Mouse (Mus musculus) cerebellum, adult 2 months (tissue): ENCODE measurements around the gene Plekha5. TPM values are rescaled to one million over a fixed set of nuclear protein-coding genes. Genes with fewer than 3 reads are reported as not detected.

Experiments
- DNase-seq, 2 experiments: peaks; one replicate each; pipeline ENCODE4 v3.0.0; 2021
- H3K27ac ChIP-seq: fragments of 200-500 bp; 2 replicates; pipeline ENCODE4 v1.5.1; 2012; ENCODE audit warnings: low read length, control low read depth, inconsistent platforms; ENCODE audit not compliant: insufficient read depth
- H3K27me3 ChIP-seq: fragments of 200-500 bp; 2 replicates; pipeline ENCODE4 v1.6.1; 2012; ENCODE audit warnings: inconsistent platforms, mild to moderate bottlenecking, low read length, moderate library complexity; ENCODE audit not compliant: control insufficient read depth, insufficient read depth
- H3K4me1 ChIP-seq: fragments of 200-500 bp; 2 replicates; pipeline ENCODE4 v1.6.1; 2011; ENCODE audit warnings: low read length; ENCODE audit not compliant: control insufficient read depth, insufficient read depth
- H3K4me3 ChIP-seq: fragments of 200-500 bp; replicated peaks from 2 replicates; pipeline ENCODE3; 2011; ENCODE audit warnings: mild to moderate bottlenecking, low read depth, low read length, control low read depth; ENCODE audit not compliant: insufficient read depth
- CTCF ChIP-seq: fragments of 200-500 bp; IDR thresholded peaks from 2 replicates; pipeline ENCODE4 v1.5.1; 2011; ENCODE audit warnings: low read depth, mild to moderate bottlenecking, control low read depth, low read length, moderate library complexity, borderline replicate concordance; ENCODE audit not compliant: insufficient read depth
- POLR2A ChIP-seq: fragments of 200-500 bp; IDR thresholded peaks from 2 replicates; pipeline ENCODE4 v1.6.1; 2011; ENCODE audit warnings: low read length, control low read depth, borderline replicate concordance; ENCODE audit not compliant: insufficient read depth
- WGBS: fragments of 180-500 bp; shearing (Covaris S2); methylation state at CpG from one replicate; pipeline ENCODE4 v1.1.7; 2018; 5-methylcytosine and 5-hydroxymethylcytosine counted together
- polyA plus RNA-seq: library from polyadenylated mRNA; depleted of rRNA; stranded (reverse); fragments of >200 nt; gene quantifications from 2 replicates; pipeline ENCODE4 v1.2.3, GENCODE M21; 2012

The Plekha5 gene
- polyA plus RNA-seq, 1 experiment = 118 TPM

- TF ChIP-seq CTCF (no peak), POLR2A (no peak)
- no peak for DNase-seq
- Histone ChIP-seq H3K27me3 (no peaks in the 10 kb centered on the region), H3K4me3 (no peak overlapping the region), H3K4me1 (peaks cover 2% of the 10 kb centered on the region), H3K27ac (no peak overlapping the region)
- 91% methylated on average over 6 of the region's 6 CpGs for WGBS
Observed at GRCm38 (mm10) chr6:140464818-140465217, 41.0 kb downstream of the Plekha5 start.

DNA sequence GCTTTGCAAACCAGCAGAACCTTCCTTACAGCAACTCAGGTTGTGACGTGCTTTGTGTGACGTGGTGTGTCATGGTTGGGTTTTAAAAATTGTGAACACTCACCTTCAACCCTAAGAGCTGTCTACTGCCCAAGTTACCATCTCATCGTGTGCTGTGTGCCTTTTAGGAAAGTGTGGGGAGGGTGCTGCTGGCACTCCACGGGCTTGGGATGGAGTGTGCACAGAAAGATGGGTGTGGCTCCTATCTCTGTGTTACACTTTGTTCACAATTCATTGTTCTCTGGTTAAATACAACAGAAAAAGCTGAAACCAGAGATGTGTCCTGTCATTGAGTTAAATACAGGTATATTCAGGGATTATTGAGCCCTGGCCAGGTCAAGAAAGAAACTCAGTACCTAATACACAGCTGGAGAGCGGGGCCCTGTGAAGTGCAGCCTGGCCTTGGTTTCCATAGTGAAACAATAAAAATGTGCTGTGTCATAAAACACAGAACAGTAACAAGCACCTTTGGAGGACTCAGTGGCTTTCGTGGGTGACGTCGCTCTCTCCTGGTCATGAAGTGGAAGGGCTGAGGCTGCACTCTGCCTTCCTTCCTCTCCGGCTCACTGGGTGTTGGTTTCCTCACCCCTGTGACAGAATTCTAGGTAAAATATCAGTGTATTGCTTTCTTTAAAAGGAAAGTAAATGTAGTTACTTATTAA is 42.2 kb downstream of the Plekha5 start:
- Histone ChIP-seq H3K27me3 (no peaks in the 10 kb centered on the region), H3K4me1 (peaks cover 4% of the 10 kb centered on the region), H3K27ac (no peak overlapping the region), H3K4me3 (no peak overlapping the region)
- TF ChIP-seq CTCF (no peak), POLR2A (no peak)
- WGBS = 88% methylated on average over 9 of the region's 9 CpGs
- no peak for DNase-seq

DNA sequence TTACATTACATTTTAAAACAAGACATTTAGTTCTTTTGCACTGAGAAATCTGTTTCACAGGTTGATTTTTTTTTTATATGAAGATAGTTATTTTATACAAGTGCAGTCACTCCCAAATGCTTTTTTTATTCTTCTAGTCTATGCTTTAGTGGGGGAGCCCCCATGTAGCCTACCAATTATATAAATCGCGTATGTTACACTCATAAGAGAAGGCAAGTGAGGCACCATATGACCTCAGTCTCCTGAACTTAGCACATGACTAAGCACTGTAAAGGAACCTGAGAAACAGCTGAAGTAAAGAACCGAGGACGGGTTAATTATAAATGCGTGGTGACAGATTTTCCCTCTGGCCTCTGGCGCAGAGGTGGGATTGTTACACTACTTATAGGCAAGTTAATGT is 43.0 kb downstream of the Plekha5 start:
- Histone ChIP-seq H3K4me1 (peaks cover 4% of the 10 kb centered on the region), H3K4me3 (no peak overlapping the region), H3K27me3 (no peaks in the 10 kb centered on the region), H3K27ac (no peak overlapping the region)
- WGBS = 76% methylated on average over 6 of the region's 6 CpGs
- DNase-seq = no peak
- TF ChIP-seq CTCF (no peak), POLR2A (no peak)

DNA sequence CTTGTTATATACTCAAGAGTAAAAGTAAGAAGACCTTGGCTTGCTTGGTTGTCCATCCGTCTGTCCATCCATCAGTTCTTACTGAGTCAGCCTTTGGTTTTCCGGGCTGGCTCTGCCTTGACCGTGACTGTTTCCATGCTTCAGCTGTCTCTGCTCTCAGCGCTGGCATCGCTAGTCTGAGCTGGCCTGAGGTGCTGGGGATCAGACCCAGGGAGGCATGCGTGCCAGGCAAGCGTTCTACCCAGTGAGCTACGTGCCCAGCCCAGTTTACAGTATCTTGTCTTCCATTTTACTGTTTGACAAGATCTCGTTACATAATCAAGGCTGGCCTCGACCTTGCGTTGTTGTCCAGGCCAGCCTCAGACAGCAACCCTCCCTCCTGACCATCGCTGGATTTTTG is 44.0 kb downstream of the Plekha5 start:
- H3K27ac ChIP-seq = no peak overlapping the region

GRCm38 (mm10) chr6:140469791-140470190 is 45.9 kb downstream of the Plekha5 start:
- no peak overlapping the region for H3K27ac ChIP-seq

More for the DNA sequence above, 44.0 kb downstream of the Plekha5 start:
- Histone ChIP-seq H3K27me3 (no peaks in the 10 kb centered on the region), H3K4me3 (no peak overlapping the region), H3K4me1 (peaks cover 4% of the 10 kb centered on the region)
- WGBS = 82% methylated on average over 12 of the region's 12 CpGs
- TF ChIP-seq POLR2A = no peak
- TF ChIP-seq CTCF = no peak
- no peak for DNase-seq

DNA sequence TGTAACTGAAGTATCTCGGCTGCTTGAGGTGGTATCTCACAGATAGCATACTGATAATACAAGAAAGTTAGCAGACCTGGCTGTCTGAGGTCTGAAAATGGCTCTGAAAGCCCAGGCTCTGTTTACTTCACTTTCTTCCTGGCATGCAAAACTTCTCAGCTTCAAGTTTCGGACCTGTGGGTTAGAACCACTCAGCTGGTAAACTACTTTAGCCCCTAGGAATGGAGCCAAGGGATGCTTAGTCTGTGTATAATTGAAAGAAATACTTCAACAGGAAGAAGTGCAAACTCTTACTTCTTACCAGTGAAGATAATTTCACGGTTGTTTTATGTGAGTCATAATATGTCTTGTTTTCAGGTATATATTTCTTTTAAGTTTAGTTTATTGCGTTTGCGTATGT is 47.9 kb downstream of the Plekha5 start:
- TF ChIP-seq CTCF = no peak
- no peak for TF ChIP-seq POLR2A
- no peak for DNase-seq
- Histone ChIP-seq H3K27ac (no peak overlapping the region), H3K27me3 (no peaks in the 10 kb centered on the region), H3K4me3 (no peak overlapping the region), H3K4me1 (peaks cover 9% of the 10 kb centered on the region)
- WGBS = 84% methylated on average over 5 of the region's 5 CpGs

More at GRCm38 (mm10) chr6:140469791-140470190, 45.9 kb downstream of the Plekha5 start:
- DNase-seq = peak in 1 of 2 experiments; percentile 44
- Histone ChIP-seq H3K27me3 (no peaks in the 10 kb centered on the region), H3K4me1 (peaks cover 4% of the 10 kb centered on the region), H3K4me3 (no peak overlapping the region)
- WGBS = 8% methylated on average over 6 of the region's 6 CpGs
- no peak for TF ChIP-seq CTCF
- TF ChIP-seq POLR2A = no peak

GRCm38 (mm10) chr6:140472345-140472744 is 48.5 kb downstream of the Plekha5 start:
- no peak for TF ChIP-seq POLR2A
- TF ChIP-seq CTCF = peak; percentile 67; the same call in 1 of the 2 replicates
- H3K27ac ChIP-seq = no peak overlapping the region
- peak; percentile 78 to 84 for DNase-seq
- peaks cover 12% of the 10 kb centered on the region for H3K4me1 ChIP-seq
- 44% methylated on average over 4 of the region's 4 CpGs for WGBS
- no peak overlapping the region for H3K4me3 ChIP-seq
- H3K27me3 ChIP-seq = no peaks in the 10 kb centered on the region

GRCm38 (mm10) chr6:140475393-140476087 is 51.7 kb downstream of the Plekha5 start:
- TF ChIP-seq CTCF = peak; percentile 66
- no peak for TF ChIP-seq POLR2A

More at GRCm38 (mm10) chr6:140475393-140476087, 51.7 kb downstream of the Plekha5 start:
- Histone ChIP-seq H3K27ac (no peak overlapping the region; the same call in 1 of the 2 replicates), H3K4me1 (peaks cover 26% of the 10 kb centered on the region), H3K27me3 (no peaks in the 10 kb centered on the region), H3K4me3 (no peak overlapping the region)
- peak; percentile 68 to 75 for DNase-seq
- WGBS = 57% methylated on average over 9 of the region's 9 CpGs
